Mouse (Mus musculus): ENCODE results near the gene Kat6b. TPM values are rescaled to one million over a fixed set of nuclear protein-coding genes. Genes with fewer than 3 reads are reported as not detected.

Gene Kat6b
- polyA plus RNA-seq, 1 experiment from 2014 or later = 12.7 TPM

DNA sequence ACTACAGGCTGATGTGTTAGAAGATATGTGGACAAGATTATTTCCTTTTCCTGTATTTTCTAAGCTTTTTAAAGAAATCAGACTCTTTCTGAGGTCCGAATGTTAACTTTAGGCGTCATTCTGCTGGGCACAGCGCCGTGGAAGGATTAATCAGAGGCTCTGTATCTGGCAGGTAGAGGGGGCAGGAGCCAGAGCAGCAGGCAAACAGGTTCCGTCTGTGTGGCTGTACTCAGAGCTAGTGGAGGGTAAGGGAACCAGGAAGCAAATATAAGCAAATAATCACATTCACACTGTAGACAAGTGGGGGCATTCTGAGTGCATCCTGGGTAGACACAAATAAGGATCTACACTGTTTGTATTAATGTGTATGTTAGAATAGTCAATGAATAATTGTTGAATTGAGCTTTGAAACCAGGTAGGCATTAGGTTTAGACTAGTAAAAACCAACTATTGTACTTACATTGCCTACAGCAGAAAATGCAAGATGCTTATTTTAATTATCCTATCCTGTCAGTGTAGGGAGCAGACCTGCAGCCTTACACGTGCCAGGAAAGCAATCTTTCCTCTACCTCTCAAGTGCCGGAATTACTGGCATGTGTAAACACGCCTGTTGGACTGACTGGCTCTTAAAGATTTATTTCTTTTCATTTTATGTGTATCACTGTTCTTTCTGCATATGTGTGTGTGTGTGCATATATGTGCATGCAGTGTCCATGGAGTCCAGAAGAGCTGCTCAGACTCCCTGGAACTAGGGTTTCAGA lies 104.4 kb downstream of the Kat6b start:
- WGBS = 64% methylated on average over 8 of the region's 8 CpGs
- Histone ChIP-seq H3K4me2 (ENCODE audit: low read depth) (no peak overlapping the region), H3K4me1 (ENCODE audit: control insufficient read depth, insufficient read depth, low read length) (peaks cover 19% of the 10 kb centered on the region)

DNA sequence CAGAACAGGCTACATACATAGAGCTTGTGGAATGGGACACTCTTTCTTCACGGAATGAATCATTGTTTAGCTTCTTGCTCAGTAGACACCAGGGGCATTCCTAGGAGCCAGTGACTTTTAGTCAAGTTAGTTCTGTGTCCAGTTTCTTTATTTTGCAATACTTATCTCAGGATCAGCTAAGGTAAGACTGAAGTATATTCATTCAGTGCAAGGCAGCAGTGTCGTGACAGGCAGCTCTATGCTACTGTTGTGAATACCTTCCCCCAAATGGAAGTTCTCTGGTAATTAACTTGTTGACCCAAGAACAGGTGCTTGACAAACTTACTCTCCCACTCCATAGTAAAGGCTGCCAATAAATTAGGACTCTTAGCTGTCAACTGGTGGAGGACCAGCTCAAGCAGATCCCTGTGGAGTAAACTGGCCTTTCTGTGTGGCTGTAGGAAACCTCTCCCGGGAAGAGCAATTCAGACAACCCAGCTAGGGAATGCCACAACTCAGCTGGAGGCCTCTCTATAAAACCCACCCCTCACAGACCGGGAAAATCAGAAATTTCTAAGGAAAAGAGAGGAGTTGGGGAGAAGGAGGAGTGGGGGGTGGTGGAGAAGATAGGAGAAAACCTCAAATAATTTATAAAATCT lies 105.4 kb downstream of the Kat6b start:
- DNase-seq (ENCODE audit: low spot score) = no peak
- no peaks in the 10 kb centered on the region for H3K27me3 ChIP-seq (ENCODE audit: control insufficient read depth, insufficient read depth, low read length)
- no peak for ATAC-seq (ENCODE audit: insufficient read depth, low FRiP score, low TSS enrichment)
- no peak overlapping the region for H3K9ac ChIP-seq (ENCODE audit: low read length)
- no peak overlapping the region for H3K4me2 ChIP-seq (ENCODE audit: low read depth)
- WGBS = 12% methylated on average over 4 of the region's 4 CpGs
- H3K27ac ChIP-seq (ENCODE audit: low read depth, low read length) = no peak overlapping the region
- no peak overlapping the region for H3K4me3 ChIP-seq (ENCODE audit: low read depth, low read length)
- no peaks in the 10 kb centered on the region for H3K9me3 ChIP-seq (ENCODE audit: control insufficient read depth, low read length)
- peaks cover 15% of the 10 kb centered on the region for H3K4me1 ChIP-seq (ENCODE audit: control insufficient read depth, insufficient read depth, low read length)
- no peaks in the 10 kb centered on the region for H3K36me3 ChIP-seq (ENCODE audit: control insufficient read depth, insufficient read depth, low read length)

More for the DNA sequence above, 104.4 kb downstream of the Kat6b start:
- H3K36me3 ChIP-seq (ENCODE audit: control insufficient read depth, insufficient read depth, low read length) = no peaks in the 10 kb centered on the region
- no peak overlapping the region for H3K9ac ChIP-seq (ENCODE audit: low read length)
- no peaks in the 10 kb centered on the region for H3K27me3 ChIP-seq (ENCODE audit: control insufficient read depth, insufficient read depth, low read length)
- H3K9me3 ChIP-seq (ENCODE audit: control insufficient read depth, low read length) = no peaks in the 10 kb centered on the region
- H3K27ac ChIP-seq (ENCODE audit: low read depth, low read length) = no peak overlapping the region
- no peak overlapping the region for H3K4me3 ChIP-seq (ENCODE audit: low read depth, low read length)
- ATAC-seq (ENCODE audit: insufficient read depth, low FRiP score, low TSS enrichment) = no peak
- DNase-seq (ENCODE audit: low spot score) = no peak

- WGBS = 86% methylated on average over 2 of the region's 2 CpGs
- H3K4me2 ChIP-seq (ENCODE audit: low read depth) = no peak overlapping the region
- H3K9me3 ChIP-seq (ENCODE audit: control insufficient read depth, low read length) = no peaks in the 10 kb centered on the region
- no peak overlapping the region for H3K4me3 ChIP-seq (ENCODE audit: low read depth, low read length)
- H3K4me1 ChIP-seq (ENCODE audit: control insufficient read depth, insufficient read depth, low read length) = peaks cover 15% of the 10 kb centered on the region
- H3K27ac ChIP-seq (ENCODE audit: low read depth, low read length) = no peak overlapping the region
- H3K27me3 ChIP-seq (ENCODE audit: control insufficient read depth, insufficient read depth, low read length) = no peaks in the 10 kb centered on the region
- no peaks in the 10 kb centered on the region for H3K36me3 ChIP-seq (ENCODE audit: control insufficient read depth, insufficient read depth, low read length)
- no peak for ATAC-seq (ENCODE audit: insufficient read depth, low FRiP score, low TSS enrichment)
- no peak overlapping the region for H3K9ac ChIP-seq (ENCODE audit: low read length)
- DNase-seq (ENCODE audit: low spot score) = no peak
Measured at GRCm38 (mm10) chr14:21587931-21588330, 106.7 kb downstream of the Kat6b start.

- DNase-seq (ENCODE audit: low spot score) (no peak), ATAC-seq (ENCODE audit: insufficient read depth, low FRiP score, low TSS enrichment) (no peak)
- Histone ChIP-seq H3K9me3 (ENCODE audit: control insufficient read depth, low read length) (no peaks in the 10 kb centered on the region), H3K27me3 (ENCODE audit: control insufficient read depth, insufficient read depth, low read length) (no peaks in the 10 kb centered on the region), H3K4me2 (ENCODE audit: low read depth) (no peak overlapping the region), H3K36me3 (ENCODE audit: control insufficient read depth, insufficient read depth, low read length) (no peaks in the 10 kb centered on the region), H3K27ac (ENCODE audit: low read depth, low read length) (no peak overlapping the region), H3K9ac (ENCODE audit: low read length) (no peak overlapping the region), H3K4me1 (ENCODE audit: control insufficient read depth, insufficient read depth, low read length) (peaks cover 10% of the 10 kb centered on the region), H3K4me3 (ENCODE audit: low read depth, low read length) (no peak overlapping the region)
- 82% methylated on average over 7 of the region's 7 CpGs for WGBS
Measured at GRCm38 (mm10) chr14:21589620-21590019, 108.4 kb downstream of the Kat6b start.

DNA sequence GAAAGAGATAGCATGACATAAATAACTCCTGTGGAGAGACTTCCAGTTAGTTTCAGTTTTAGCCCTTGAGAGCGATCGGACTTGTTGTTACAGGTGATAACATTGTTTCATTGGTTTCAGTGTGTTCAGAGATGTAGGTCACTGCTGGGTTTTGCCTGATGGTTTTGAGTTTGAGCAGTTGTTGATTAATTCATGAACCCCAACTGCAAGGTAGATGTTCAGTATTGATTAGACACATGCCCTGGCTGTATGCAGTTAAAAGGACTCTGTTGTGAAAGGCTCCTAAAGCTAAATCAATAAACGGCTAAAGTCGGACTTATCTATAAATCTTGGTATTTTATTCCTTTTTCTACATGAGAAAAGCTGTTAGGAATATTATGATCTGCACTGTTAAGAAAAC lies 109.0 kb downstream of the Kat6b start:
- DNase-seq (ENCODE audit: low spot score) (no peak), ATAC-seq (ENCODE audit: insufficient read depth, low FRiP score, low TSS enrichment) (no peak)
- peaks cover 10% of the 10 kb centered on the region for H3K4me1 ChIP-seq (ENCODE audit: control insufficient read depth, insufficient read depth, low read length)
- no peaks in the 10 kb centered on the region for H3K9me3 ChIP-seq (ENCODE audit: control insufficient read depth, low read length)
- H3K4me2 ChIP-seq (ENCODE audit: low read depth) = no peak overlapping the region
- no peak overlapping the region for H3K4me3 ChIP-seq (ENCODE audit: low read depth, low read length)
- H3K36me3 ChIP-seq (ENCODE audit: control insufficient read depth, insufficient read depth, low read length) = no peaks in the 10 kb centered on the region
- no peak overlapping the region for H3K9ac ChIP-seq (ENCODE audit: low read length)
- H3K27me3 ChIP-seq (ENCODE audit: control insufficient read depth, insufficient read depth, low read length) = no peaks in the 10 kb centered on the region
- 87% methylated on average over 4 of the region's 4 CpGs for WGBS
- H3K27ac ChIP-seq (ENCODE audit: low read depth, low read length) = no peak overlapping the region

- no peaks in the 10 kb centered on the region for H3K36me3 ChIP-seq (ENCODE audit: control insufficient read depth, insufficient read depth, low read length)
- 100% methylated on average over 1 of the region's 1 CpGs for WGBS
- no peak overlapping the region for H3K4me2 ChIP-seq (ENCODE audit: low read depth)
- no peaks in the 10 kb centered on the region for H3K4me1 ChIP-seq (ENCODE audit: control insufficient read depth, insufficient read depth, low read length)
- H3K9ac ChIP-seq (ENCODE audit: low read length) = no peak overlapping the region
- no peak overlapping the region for H3K27ac ChIP-seq (ENCODE audit: low read depth, low read length)
- H3K4me3 ChIP-seq (ENCODE audit: low read depth, low read length) = no peak overlapping the region
- ATAC-seq (ENCODE audit: insufficient read depth, low FRiP score, low TSS enrichment) (no peak), DNase-seq (ENCODE audit: low spot score) (no peak)
- H3K9me3 ChIP-seq (ENCODE audit: control insufficient read depth, low read length) = no peaks in the 10 kb centered on the region
- H3K27me3 ChIP-seq (ENCODE audit: control insufficient read depth, insufficient read depth, low read length) = no peaks in the 10 kb centered on the region
Measured at GRCm38 (mm10) chr14:21592152-21592551, 110.9 kb downstream of the Kat6b start.

GRCm38 (mm10) chr14:21592985-21593750 lies 111.9 kb downstream of the Kat6b start:
- H3K27me3 ChIP-seq (ENCODE audit: control insufficient read depth, insufficient read depth, low read length) = no peaks in the 10 kb centered on the region
- H3K27ac ChIP-seq (ENCODE audit: low read depth, low read length) = no peak overlapping the region
- no peaks in the 10 kb centered on the region for H3K36me3 ChIP-seq (ENCODE audit: control insufficient read depth, insufficient read depth, low read length)
- 85% methylated on average over 8 of the region's 8 CpGs for WGBS
- no peak overlapping the region for H3K9ac ChIP-seq (ENCODE audit: low read length)
- H3K4me1 ChIP-seq (ENCODE audit: control insufficient read depth, insufficient read depth, low read length) = no peaks in the 10 kb centered on the region
- no peak overlapping the region for H3K4me2 ChIP-seq (ENCODE audit: low read depth)
- H3K9me3 ChIP-seq (ENCODE audit: control insufficient read depth, low read length) = no peaks in the 10 kb centered on the region
- DNase-seq (ENCODE audit: low spot score) (no peak), ATAC-seq (ENCODE audit: insufficient read depth, low FRiP score, low TSS enrichment) (no peak)
- no peak overlapping the region for H3K4me3 ChIP-seq (ENCODE audit: low read depth, low read length)

DNA sequence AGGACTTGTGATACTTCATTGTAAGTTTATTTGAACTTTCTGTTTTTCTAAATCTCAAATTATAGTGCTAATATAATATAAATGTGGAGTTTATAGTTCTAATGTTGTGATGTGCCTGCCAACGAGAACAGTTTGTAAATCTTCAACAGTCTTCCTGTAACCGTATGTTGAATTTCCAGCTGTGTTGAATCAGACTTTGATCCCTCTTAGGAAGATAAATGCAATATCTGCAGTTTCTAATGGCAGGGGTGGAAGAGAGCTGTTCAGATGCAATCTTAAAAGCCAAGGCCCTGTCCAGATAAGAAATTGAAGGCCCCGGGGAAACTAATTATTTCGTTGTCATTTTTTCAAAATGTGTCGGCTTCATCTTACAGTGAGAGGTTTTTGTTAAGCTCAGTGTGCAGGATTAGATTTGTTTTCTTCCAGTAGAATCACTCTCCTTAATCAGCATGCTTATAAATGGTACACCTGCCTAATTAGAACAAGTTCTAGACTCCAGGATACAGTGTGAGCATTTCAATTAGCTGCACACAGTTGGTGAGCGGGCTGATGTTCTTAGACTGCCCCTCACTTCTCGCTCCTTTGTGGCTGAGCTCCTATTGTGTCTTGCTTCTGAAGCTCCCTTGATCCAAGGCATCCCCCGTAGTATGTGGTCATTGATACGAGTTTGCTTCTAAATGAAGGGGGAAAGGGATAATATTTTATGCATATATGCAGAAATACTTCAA lies 118.4 kb downstream of the Kat6b start:
- Histone ChIP-seq H3K36me3 (ENCODE audit: control insufficient read depth, insufficient read depth, low read length) (no peaks in the 10 kb centered on the region), H3K27ac (ENCODE audit: low read depth, low read length) (peak overlapping the region; percentile 53), H3K4me1 (ENCODE audit: control insufficient read depth, insufficient read depth, low read length) (peaks cover 12% of the 10 kb centered on the region), H3K4me3 (ENCODE audit: low read depth, low read length) (no peak overlapping the region), H3K27me3 (ENCODE audit: control insufficient read depth, insufficient read depth, low read length) (no peaks in the 10 kb centered on the region), H3K4me2 (ENCODE audit: low read depth) (no peak overlapping the region), H3K9ac (ENCODE audit: low read length) (no peak overlapping the region), H3K9me3 (ENCODE audit: control insufficient read depth, low read length) (no peaks in the 10 kb centered on the region)
- ATAC-seq (ENCODE audit: insufficient read depth, low FRiP score, low TSS enrichment) = no peak
- WGBS = 58% methylated on average over 9 of the region's 9 CpGs
- DNase-seq (ENCODE audit: low spot score) = no peak

Measured in neural tube, embryonic 11.5 days (tissue).